Mouse (Mus musculus): Measurements from ENCODE around the gene Cdk6. TPM values are rescaled to one million over a fixed set of nuclear protein-coding genes. Genes with fewer than 3 reads are reported as not detected.
A peak's percentile ranks its signal among the peaks of the same experiment; 100 is the strongest.
"Not testable (repeated sequence)": the region's sequence is repeated elsewhere in the genome, so short reads cannot be mapped to it uniquely, and the experiment has no call there.

Cdk6 gene
- 1 to 10 TPM; 3.6 to 5.4 TPM for total RNA-seq (2021)

GRCm38 (mm10) chr5:3341111-3341911, at the start of gene Cdk6:
Gene Cdk6, plus strand, starts transcription at chr5:3341485.
- DNase-seq (ENCODE audit: low spot score in 2 of 2): peak; percentile 14 to 27
- intact Hi-C loops (cut with DNase I): loop anchor here (5.0 to 10.0 kb wide), 2 partner anchors 93 to 189 kb away; no protein-coding TSS in a partner anchor

- no peak for DNase-seq (ENCODE audit: low spot score in 2 of 2)
- intact Hi-C loops (cut with DNase I): no loop called here
These were observed 47.6 kb upstream of the Cdk6 start for GRCm38 (mm10) chr5:3293666-3294065.

GRCm38 (mm10) chr5:3300801-3301457, 40.4 kb upstream of the Cdk6 start:
- intact Hi-C loops (cut with DNase I): no loop called here
- DNase-seq (ENCODE audit: low spot score in 2 of 2): peak in 1 of 2 experiments; percentile 14

GRCm38 (mm10) chr5:3301535-3301934, 39.8 kb upstream of the Cdk6 start:
- intact Hi-C loops (cut with DNase I): no loop called here
- DNase-seq (ENCODE audit: low spot score in 2 of 2): peak in 1 of 2 experiments; percentile 15

GRCm38 (mm10) chr5:3303876-3304275, 37.4 kb upstream of the Cdk6 start:
- intact Hi-C loops (cut with DNase I): no loop called here
- DNase-seq (ENCODE audit: low spot score in 2 of 2): no peak

GRCm38 (mm10) chr5:3306146-3306545, 35.1 kb upstream of the Cdk6 start:
- no peak for DNase-seq (ENCODE audit: low spot score in 2 of 2)
- intact Hi-C loops (cut with DNase I): no loop called here

GRCm38 (mm10) chr5:3309122-3309521, 32.2 kb upstream of the Cdk6 start:
- no peak for DNase-seq (ENCODE audit: low spot score in 2 of 2)
- intact Hi-C loops (cut with DNase I): no loop called here

GRCm38 (mm10) chr5:3309587-3309986, 31.7 kb upstream of the Cdk6 start:
- intact Hi-C loops (cut with DNase I): no loop called here
- no peak for DNase-seq (ENCODE audit: low spot score in 2 of 2)

GRCm38 (mm10) chr5:3311156-3311555, 30.1 kb upstream of the Cdk6 start:
- intact Hi-C loops (cut with DNase I); DNase-seq (ENCODE audit: low spot score in 2 of 2): not testable (repeated sequence)

- DNase-seq (ENCODE audit: low spot score in 2 of 2); intact Hi-C loops (cut with DNase I): not testable (repeated sequence)
These were observed 23.6 kb upstream of the Cdk6 start for GRCm38 (mm10) chr5:3317724-3318123.

GRCm38 (mm10) chr5:3320225-3320624, 21.1 kb upstream of the Cdk6 start:
- intact Hi-C loops (cut with DNase I): no loop called here
- no peak for DNase-seq (ENCODE audit: low spot score in 2 of 2)

- intact Hi-C loops (cut with DNase I): no loop called here
- DNase-seq (ENCODE audit: low spot score in 2 of 2): no peak
These were observed 19.2 kb upstream of the Cdk6 start for GRCm38 (mm10) chr5:3322052-3322451.

GRCm38 (mm10) chr5:3324116-3324515, 17.2 kb upstream of the Cdk6 start:
- intact Hi-C loops (cut with DNase I): no loop called here
- DNase-seq (ENCODE audit: low spot score in 2 of 2): no peak

GRCm38 (mm10) chr5:3329361-3329760, 11.9 kb upstream of the Cdk6 start:
- intact Hi-C loops (cut with DNase I): no loop called here
- no peak for DNase-seq (ENCODE audit: low spot score in 2 of 2)

- intact Hi-C loops (cut with DNase I): loop anchor here (10.0 kb wide), 1 partner anchor 106 kb away; no protein-coding TSS in a partner anchor
- DNase-seq (ENCODE audit: low spot score in 2 of 2): no peak
These were observed 10.4 kb upstream of the Cdk6 start for GRCm38 (mm10) chr5:3330932-3331331.

GRCm38 (mm10) chr5:3333019-3333418, 8.3 kb upstream of the Cdk6 start:
- not testable (repeated sequence) for DNase-seq (ENCODE audit: low spot score in 2 of 2)
- intact Hi-C loops (cut with DNase I): loop anchor here (10.0 kb wide), 1 partner anchor 108 kb away; no protein-coding TSS in a partner anchor

GRCm38 (mm10) chr5:3340340-3341058, 786 bp upstream of the Cdk6 start:
- not testable (repeated sequence) for DNase-seq (ENCODE audit: low spot score in 2 of 2)
- intact Hi-C loops (cut with DNase I): loop anchor here (5.0 to 10.0 kb wide), 2 partner anchors 94 to 188 kb away; no protein-coding TSS in a partner anchor

GRCm38 (mm10) chr5:3341931-3342770, 866 bp downstream of the Cdk6 start:
- DNase-seq (ENCODE audit: low spot score in 2 of 2): peak; percentile 20 to 31
- intact Hi-C loops (cut with DNase I): loop anchor here (5.0 to 10.0 kb wide), 2 partner anchors 93 to 190 kb away; no protein-coding TSS in a partner anchor
